Mouse (Mus musculus): ENCODE measurements around the gene Arhgef7. TPM values are rescaled to one million over a fixed set of nuclear protein-coding genes. Genes with fewer than 3 reads are reported as not detected.

Arhgef7 gene
- 45.3 and 62.9 TPM in 2 replicates for polyA plus RNA-seq (2012; rRNA removed)

DNA sequence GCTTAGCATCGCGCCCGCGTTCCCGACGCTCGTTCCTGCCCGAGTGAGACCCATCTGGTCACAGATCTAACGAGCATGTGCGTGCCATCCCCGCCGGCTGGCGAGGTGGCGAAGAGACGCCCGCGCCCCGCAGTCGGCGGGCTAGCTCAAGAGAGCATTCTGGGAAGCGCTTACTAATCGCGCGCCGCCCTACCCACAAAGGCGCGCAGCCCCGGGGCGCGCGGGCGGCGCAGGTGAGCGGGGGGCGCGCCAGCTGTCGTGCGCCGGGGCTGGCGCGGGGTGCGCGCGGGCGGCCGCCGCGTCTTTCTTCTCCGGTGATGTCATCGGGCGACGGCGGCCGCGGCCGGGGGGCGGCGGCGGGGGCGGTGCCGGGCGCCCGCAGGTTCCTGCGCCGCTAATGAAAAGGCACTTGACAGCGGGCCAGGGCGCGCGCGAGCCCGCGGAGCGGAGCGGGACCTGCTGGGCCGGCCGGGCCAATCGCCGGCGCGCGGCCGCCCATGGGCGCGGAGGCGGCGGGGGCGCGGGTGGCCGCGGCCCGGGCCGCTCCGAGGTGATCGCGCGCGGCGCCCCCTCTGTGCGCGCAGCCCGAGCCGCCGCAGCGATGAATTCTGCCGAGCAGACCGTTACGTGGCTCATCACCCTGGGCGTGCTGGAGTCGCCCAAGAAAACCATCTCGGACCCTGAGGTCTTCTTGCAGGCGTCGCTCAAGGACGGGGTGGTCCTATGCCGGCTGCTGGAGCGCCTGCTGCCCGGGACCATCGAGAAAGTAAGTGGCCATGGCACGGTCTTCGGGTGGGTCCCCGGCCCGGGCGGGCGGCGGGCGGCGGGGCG lies at the start of gene Arhgef7:
Gene Arhgef7 (plus strand): TSS at position 71 of the 831 bp plus-strand sequence.

DNA sequence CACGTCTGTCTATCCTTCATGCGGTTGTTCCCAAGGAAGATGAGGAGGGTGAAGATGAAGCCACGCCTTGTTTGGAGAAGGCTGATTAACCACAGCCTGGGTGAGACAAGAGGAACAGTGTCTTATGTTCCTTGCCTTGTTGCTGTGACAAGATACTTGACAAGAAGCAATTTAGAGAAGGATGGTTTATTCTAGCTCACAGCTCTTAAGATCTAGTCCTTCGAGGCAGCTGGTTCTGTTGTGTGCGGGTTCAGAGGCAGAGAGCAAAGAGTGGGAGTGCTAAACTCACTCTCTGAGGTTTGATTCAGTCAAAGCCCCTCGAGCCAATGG lies 26.5 kb upstream of the Arhgef7 start, which contains the start of gene 1700016D06Rik:
Gene 1700016D06Rik (minus strand): TSS at position 31 of the 330 bp plus-strand sequence.

DNA sequence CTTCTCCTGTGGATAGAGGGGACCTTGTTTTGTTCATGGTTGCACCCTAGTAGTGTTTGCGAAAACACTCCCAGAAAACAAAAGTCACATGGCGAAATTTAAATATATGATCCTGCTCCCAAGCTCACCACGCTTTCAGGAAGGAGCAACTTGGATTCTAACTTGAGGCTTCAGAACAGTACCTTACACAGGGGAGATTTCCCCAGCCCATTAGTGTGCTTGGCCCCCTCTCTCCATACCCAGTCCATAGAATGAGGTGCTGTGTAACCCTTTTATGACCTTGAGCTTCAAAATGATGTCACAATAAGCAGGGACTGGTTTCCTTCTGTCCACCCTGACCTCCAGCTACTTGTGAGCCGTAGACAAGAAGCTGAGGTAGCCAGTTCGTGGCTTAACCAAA lies 112.7 kb downstream of the Arhgef7 start, which contains the start of gene Tex29:
Gene Tex29 (plus strand): TSS at position 301 of the 400 bp plus-strand sequence.

Other genes with a start within 250 kb of the Arhgef7 start
- gene Rab20, start 249.0 kb upstream of the Arhgef7 start, polyA plus RNA-seq (2012; rRNA removed): 0.86 and 1.2 TPM in 2 replicates
- gene Naxd, start 230.2 kb upstream of the Arhgef7 start, polyA plus RNA-seq (2012; rRNA removed): 73.4 and 99.8 TPM in 2 replicates
- 32.9 and 37.7 TPM in 2 replicates for gene Cars2, start 176.9 kb upstream of the Arhgef7 start, polyA plus RNA-seq (2012; rRNA removed)
- gene Ing1, start 172.2 kb upstream of the Arhgef7 start, polyA plus RNA-seq (2012; rRNA removed): 87.3 and 149 TPM in 2 replicates
- gene Ankrd10, start 92.0 kb upstream of the Arhgef7 start, polyA plus RNA-seq (2012; rRNA removed): 136 and 181 TPM in 2 replicates
- gene 1700016D06Rik, start 26.7 kb upstream of the Arhgef7 start, polyA plus RNA-seq (2012; rRNA removed): not detected in 2 replicates
- gene Tex29, start 112.8 kb downstream of the Arhgef7 start, polyA plus RNA-seq (2012; rRNA removed): not detected in 2 replicates